Mouse (Mus musculus): ENCODE measurements around the gene Ctsh. TPM values are rescaled to one million over a fixed set of nuclear protein-coding genes. Genes with fewer than 3 reads are reported as not detected.
A peak's percentile ranks its signal among the peaks of the same experiment; 100 is the strongest.

Gene Ctsh
- polyA plus RNA-seq (2014; fragmentation: Nextera tagmentation; extraction: Ambion mirVana), result 132 and 177 TPM in 2 replicates

DNA sequence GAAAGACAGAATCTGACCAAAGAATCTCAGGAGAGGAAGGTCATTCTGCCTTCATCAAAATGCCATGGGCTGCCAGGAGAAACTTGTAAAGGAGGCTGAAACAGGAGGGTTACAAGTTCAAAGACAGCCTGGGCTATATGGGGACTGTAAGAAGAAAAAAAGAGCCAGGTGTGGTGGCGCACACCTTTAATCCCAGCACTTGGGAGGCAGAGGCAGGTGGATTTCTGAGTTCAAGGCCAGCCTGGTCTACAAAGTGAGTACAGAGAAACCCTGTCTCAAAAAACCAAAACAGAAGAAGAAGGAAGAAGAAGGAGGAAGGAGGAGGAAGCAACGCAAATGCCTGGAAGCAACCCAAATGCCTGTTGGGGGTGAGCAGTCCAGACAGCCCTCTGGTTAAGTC lies at the start of gene Ctsh:
Gene Ctsh (plus strand): TSS at position 301 of the 400 bp plus-strand sequence.
- Histone ChIP-seq H3K4me2 (peak within 1 kb of the TSS; percentile 87), H3K9me3 (ENCODE audit: low read depth, low read length) (no peaks in the 10 kb centered on the region), H3K27ac (ENCODE audit: low read depth) (peak within 1 kb of the TSS; percentile 42; the same call in 1 of the 2 replicates), H3K9ac (peak within 1 kb of the TSS; percentile 62), H3K4me1 (ENCODE audit: insufficient read depth) (no peaks in the 10 kb centered on the region), H3K4me3 (ENCODE audit: low read depth, low read length) (peak within 1 kb of the TSS; percentile 50), H3K27me3 (ENCODE audit: insufficient read depth, low read length) (no peaks in the 10 kb centered on the region), H3K36me3 (ENCODE audit: insufficient read depth) (no peaks in the 10 kb centered on the region)
- 72% methylated on average over 2 of the region's 2 CpGs for WGBS
- TF ChIP-seq CTCF (IDR thresholded peaks at IDR 0.05; ENCODE audit: low read depth), result no peak
- DNase-seq, result no peak
- no peak for ATAC-seq (ENCODE audit: insufficient read depth)

DNA sequence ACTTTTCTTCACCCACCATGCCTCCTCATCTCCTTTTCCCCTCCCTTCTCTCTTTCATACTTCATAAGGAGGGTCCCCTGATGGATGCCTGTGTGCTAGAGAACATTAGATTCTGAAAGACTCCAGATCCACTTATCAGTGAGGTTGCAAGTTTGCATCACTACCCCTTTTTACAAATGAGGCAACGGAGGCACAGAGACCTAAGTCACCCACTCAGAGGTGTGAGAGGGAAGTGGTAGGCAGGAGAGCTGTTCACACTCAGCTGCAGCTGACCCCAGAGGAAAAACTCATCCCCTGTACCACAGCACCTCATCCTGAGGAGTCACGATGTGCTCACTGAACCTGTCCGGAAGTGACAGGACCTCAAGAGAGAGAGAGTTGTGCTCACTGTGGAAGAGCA lies 47.5 kb upstream of the Ctsh start:
- Histone ChIP-seq H3K27me3 (ENCODE audit: insufficient read depth, low read length) (no peaks in the 10 kb centered on the region), H3K9ac (no peak overlapping the region), H3K9me3 (ENCODE audit: low read depth, low read length) (no peaks in the 10 kb centered on the region), H3K36me3 (ENCODE audit: insufficient read depth) (no peaks in the 10 kb centered on the region), H3K4me3 (ENCODE audit: low read depth, low read length) (no peak overlapping the region), H3K27ac (ENCODE audit: low read depth) (no peak overlapping the region), H3K4me2 (no peak overlapping the region), H3K4me1 (ENCODE audit: insufficient read depth) (no peaks in the 10 kb centered on the region)
- WGBS, result 74% methylated on average over 3 of the region's 3 CpGs
- DNase-seq, result no peak
- ATAC-seq (ENCODE audit: insufficient read depth), result no peak
- no peak for TF ChIP-seq CTCF (IDR thresholded peaks at IDR 0.05; ENCODE audit: low read depth)

DNA sequence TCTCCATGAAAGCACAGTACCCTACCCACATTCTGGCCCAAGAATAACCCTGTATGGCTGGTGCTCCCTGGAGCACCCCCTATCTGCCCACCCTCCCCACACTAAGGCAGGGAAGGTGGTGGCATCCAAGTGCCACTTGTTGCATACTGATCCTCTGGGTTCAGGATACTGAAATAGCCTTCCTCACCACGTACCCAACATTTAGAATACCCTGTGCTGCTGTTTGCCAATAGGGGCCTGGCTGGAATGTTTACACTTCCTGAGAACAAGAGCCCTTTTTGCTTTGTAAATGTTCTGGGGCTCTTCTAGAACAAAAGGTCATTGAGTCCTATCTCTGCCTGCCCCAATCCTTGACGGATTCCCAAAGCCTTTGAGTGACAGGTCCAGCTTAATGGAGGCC lies 46.9 kb upstream of the Ctsh start:
- no peak overlapping the region for H3K27ac ChIP-seq (ENCODE audit: low read depth)
- WGBS, result 24% methylated on average over 2 of the region's 2 CpGs
- no peak overlapping the region for H3K4me3 ChIP-seq (ENCODE audit: low read depth, low read length)
- ATAC-seq (ENCODE audit: insufficient read depth) (0 out of 2 replicates have a peak, but pooled peaks have one; percentile 14), DNase-seq (peak; percentile 15)
- no peak for TF ChIP-seq CTCF (IDR thresholded peaks at IDR 0.05; ENCODE audit: low read depth)
- H3K4me2 ChIP-seq, result no peak overlapping the region
- no peaks in the 10 kb centered on the region for H3K4me1 ChIP-seq (ENCODE audit: insufficient read depth)
- no peaks in the 10 kb centered on the region for H3K27me3 ChIP-seq (ENCODE audit: insufficient read depth, low read length)
- H3K9me3 ChIP-seq (ENCODE audit: low read depth, low read length), result no peaks in the 10 kb centered on the region
- no peaks in the 10 kb centered on the region for H3K36me3 ChIP-seq (ENCODE audit: insufficient read depth)
- H3K9ac ChIP-seq, result no peak overlapping the region

DNA sequence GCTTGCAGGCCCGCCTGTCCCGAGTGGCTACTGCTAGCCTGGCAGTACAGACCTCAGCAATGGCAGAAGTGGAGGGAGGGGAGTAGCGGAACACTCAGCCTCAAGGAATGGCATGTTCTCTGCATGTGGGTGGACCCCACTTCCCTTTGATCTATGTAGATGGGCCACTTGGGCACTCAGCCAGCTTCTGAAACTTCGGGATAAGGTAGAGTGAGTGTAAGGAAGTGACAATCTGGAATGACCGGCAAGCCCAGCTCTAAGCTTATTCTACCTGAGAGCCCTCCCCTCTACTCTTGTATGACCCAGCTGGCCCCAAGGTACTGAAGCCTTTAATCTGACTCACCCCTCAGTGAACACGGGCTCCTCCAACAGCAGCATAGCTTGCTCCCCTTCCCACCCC lies 45.8 kb upstream of the Ctsh start:
- TF ChIP-seq CTCF (IDR thresholded peaks at IDR 0.05; ENCODE audit: low read depth), result no peak
- peak; percentile 80 for DNase-seq
- H3K27me3 ChIP-seq (ENCODE audit: insufficient read depth, low read length), result no peaks in the 10 kb centered on the region
- WGBS, result 58% methylated on average over 6 of the region's 6 CpGs
- ATAC-seq (ENCODE audit: insufficient read depth), result peak; percentile 80
- H3K9ac ChIP-seq, result no peak overlapping the region
- no peaks in the 10 kb centered on the region for H3K4me1 ChIP-seq (ENCODE audit: insufficient read depth)
- H3K27ac ChIP-seq (ENCODE audit: low read depth), result no peak overlapping the region
- no peak overlapping the region for H3K4me3 ChIP-seq (ENCODE audit: low read depth, low read length)
- no peaks in the 10 kb centered on the region for H3K36me3 ChIP-seq (ENCODE audit: insufficient read depth)
- H3K4me2 ChIP-seq, result no peak overlapping the region
- H3K9me3 ChIP-seq (ENCODE audit: low read depth, low read length), result no peaks in the 10 kb centered on the region

DNA sequence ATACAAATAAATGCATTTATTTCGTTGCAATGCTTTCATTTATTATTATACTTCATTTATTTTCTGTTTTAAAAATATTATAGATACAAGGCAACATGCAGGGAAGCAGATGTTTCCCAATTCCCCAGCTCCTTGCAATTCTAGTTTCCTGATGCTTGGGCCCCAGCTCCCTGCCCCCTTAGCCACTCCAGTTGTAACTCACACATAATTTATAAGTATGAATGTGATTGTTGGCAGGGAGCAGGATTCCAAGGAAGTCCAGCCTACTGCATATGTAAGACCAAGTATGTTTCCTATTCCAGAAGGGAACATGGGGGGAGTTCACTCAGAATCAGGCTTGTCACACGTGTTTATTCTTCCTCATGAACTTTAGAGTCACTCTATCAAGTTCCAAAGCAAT lies 42.1 kb upstream of the Ctsh start:
- no peak for TF ChIP-seq CTCF (IDR thresholded peaks at IDR 0.05; ENCODE audit: low read depth)
- Histone ChIP-seq H3K27ac (ENCODE audit: low read depth) (no peak overlapping the region), H3K4me2 (no peak overlapping the region), H3K9me3 (ENCODE audit: low read depth, low read length) (no peaks in the 10 kb centered on the region), H3K27me3 (ENCODE audit: insufficient read depth, low read length) (no peaks in the 10 kb centered on the region), H3K9ac (no peak overlapping the region), H3K4me1 (ENCODE audit: insufficient read depth) (no peaks in the 10 kb centered on the region), H3K4me3 (ENCODE audit: low read depth, low read length) (no peak overlapping the region), H3K36me3 (ENCODE audit: insufficient read depth) (no peaks in the 10 kb centered on the region)
- ATAC-seq (ENCODE audit: insufficient read depth), result peak; percentile 52; the same call in 1 of the 2 replicates
- 30% methylated on average over 2 of the region's 2 CpGs for WGBS
- DNase-seq, result peak; percentile 76

DNA sequence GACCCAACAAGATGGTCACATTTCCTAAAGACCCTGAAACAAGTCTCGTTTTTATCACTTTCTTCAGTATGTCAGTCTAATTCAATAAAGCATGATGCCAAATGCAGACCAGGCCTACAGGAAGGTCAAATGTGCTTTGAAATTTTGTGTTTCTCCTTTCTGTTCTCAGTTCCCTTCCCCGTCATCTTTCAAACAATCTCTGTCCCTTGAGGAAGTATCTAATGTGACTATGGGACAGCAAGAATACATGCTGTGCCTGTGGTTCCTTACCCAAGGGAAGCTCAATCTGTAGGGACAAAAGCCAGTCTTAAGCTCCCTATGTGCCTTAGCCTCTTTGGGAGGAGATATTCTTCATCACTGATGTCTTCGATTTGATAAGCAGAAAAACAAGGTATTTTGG lies 39.3 kb upstream of the Ctsh start:
- 79% methylated on average over 3 of the region's 3 CpGs for WGBS
- Histone ChIP-seq H3K36me3 (ENCODE audit: insufficient read depth) (no peaks in the 10 kb centered on the region), H3K27ac (ENCODE audit: low read depth) (no peak overlapping the region), H3K27me3 (ENCODE audit: insufficient read depth, low read length) (no peaks in the 10 kb centered on the region), H3K9ac (no peak overlapping the region), H3K9me3 (ENCODE audit: low read depth, low read length) (no peaks in the 10 kb centered on the region), H3K4me1 (ENCODE audit: insufficient read depth) (no peaks in the 10 kb centered on the region), H3K4me3 (ENCODE audit: low read depth, low read length) (no peak overlapping the region), H3K4me2 (no peak overlapping the region)
- TF ChIP-seq CTCF (IDR thresholded peaks at IDR 0.05; ENCODE audit: low read depth), result no peak
- no peak for DNase-seq
- no peak for ATAC-seq (ENCODE audit: insufficient read depth)

DNA sequence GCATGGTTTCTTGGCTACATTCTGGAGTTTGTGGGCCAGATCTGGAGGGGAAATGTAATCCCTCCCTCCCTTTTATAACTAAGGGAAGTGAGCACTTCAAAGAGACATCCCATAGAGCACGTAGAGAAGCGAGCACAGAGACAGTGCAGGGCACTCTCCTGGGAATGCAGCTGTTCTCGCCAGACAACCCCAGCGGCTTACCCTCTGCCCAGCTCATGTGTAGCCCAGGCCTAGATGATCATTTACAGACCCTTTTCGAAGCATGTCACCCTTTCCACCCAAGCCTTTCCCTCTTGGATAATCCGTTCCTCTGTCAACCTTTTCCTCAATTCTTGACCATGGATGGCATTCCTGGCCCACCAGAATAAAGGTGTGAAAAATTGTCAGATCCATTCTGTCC lies 37.7 kb upstream of the Ctsh start:
- Histone ChIP-seq H3K9ac (no peak overlapping the region), H3K9me3 (ENCODE audit: low read depth, low read length) (no peaks in the 10 kb centered on the region), H3K4me3 (ENCODE audit: low read depth, low read length) (no peak overlapping the region), H3K36me3 (ENCODE audit: insufficient read depth) (no peaks in the 10 kb centered on the region), H3K4me2 (no peak overlapping the region), H3K27ac (ENCODE audit: low read depth) (no peak overlapping the region), H3K27me3 (ENCODE audit: insufficient read depth, low read length) (no peaks in the 10 kb centered on the region), H3K4me1 (ENCODE audit: insufficient read depth) (no peaks in the 10 kb centered on the region)
- DNase-seq (no peak), ATAC-seq (ENCODE audit: insufficient read depth) (no peak)
- no peak for TF ChIP-seq CTCF (IDR thresholded peaks at IDR 0.05; ENCODE audit: low read depth)
- 82% methylated on average over 6 of the region's 6 CpGs for WGBS

DNA sequence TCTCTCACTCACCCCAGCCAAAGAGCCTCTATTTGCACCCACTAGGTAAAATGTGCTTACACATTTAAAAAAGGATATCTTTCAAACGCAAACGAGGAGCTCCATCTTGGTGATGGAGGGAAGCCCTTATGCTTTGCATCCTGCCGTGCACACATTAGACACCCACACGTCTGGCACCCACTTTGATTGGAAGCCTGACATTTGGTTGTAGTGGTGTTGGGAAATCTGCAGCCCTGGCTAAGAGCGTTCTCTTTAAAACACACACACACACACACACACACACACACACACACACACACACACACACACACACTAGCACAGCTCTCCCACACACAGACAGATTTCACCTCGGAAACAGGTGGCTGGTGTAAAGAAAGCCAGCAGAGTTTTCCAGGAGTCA lies 33.1 kb upstream of the Ctsh start:
- H3K4me2 ChIP-seq, result no peak overlapping the region
- H3K9ac ChIP-seq, result no peak overlapping the region
- no peak for TF ChIP-seq CTCF (IDR thresholded peaks at IDR 0.05; ENCODE audit: low read depth)
- ATAC-seq (ENCODE audit: insufficient read depth) (no peak), DNase-seq (no peak)
- H3K27ac ChIP-seq (ENCODE audit: low read depth), result no peak overlapping the region
- 75% methylated on average over 6 of the region's 6 CpGs for WGBS
- no peaks in the 10 kb centered on the region for H3K27me3 ChIP-seq (ENCODE audit: insufficient read depth, low read length)
- H3K9me3 ChIP-seq (ENCODE audit: low read depth, low read length), result no peaks in the 10 kb centered on the region
- no peaks in the 10 kb centered on the region for H3K4me1 ChIP-seq (ENCODE audit: insufficient read depth)
- no peak overlapping the region for H3K4me3 ChIP-seq (ENCODE audit: low read depth, low read length)
- no peaks in the 10 kb centered on the region for H3K36me3 ChIP-seq (ENCODE audit: insufficient read depth)
